Mouse (Mus musculus) brown adipose tissue, adult 24 weeks (tissue): ENCODE measurements around the gene Exog. TPM values are rescaled to one million over a fixed set of nuclear protein-coding genes. Genes with fewer than 3 reads are reported as not detected.

Experiments
- H3K27ac ChIP-seq: fragments of 200-500 bp; replicated peaks from 2 replicates; pipeline ENCODE4 v1.5.1; 2012; ENCODE audit warnings: low read depth, mild to moderate bottlenecking, low read length
- H3K4me1 ChIP-seq: fragments of 200-500 bp; 2 replicates; pipeline ENCODE4 v1.6.1; 2012; ENCODE audit warnings: low read length, mixed read lengths; ENCODE audit not compliant: control insufficient read depth, insufficient read depth, insufficient read length
- H3K4me3 ChIP-seq: fragments of 200-500 bp; 2 replicates; pipeline ENCODE4 v1.5.1; 2012; ENCODE audit warnings: low read depth, mild to moderate bottlenecking, low read length, moderate library complexity; ENCODE audit not compliant: insufficient read depth
- polyA plus RNA-seq: library from polyadenylated mRNA; stranded (reverse); fragments of >200 nt; gene quantifications from 2 replicates; pipeline ENCODE4 v1.2.4, GENCODE M21; 2012; ENCODE audit not compliant: missing spikeins, insufficient read depth, insufficient read length

The Exog gene
- polyA plus RNA-seq, 1 experiment, result 2.7 TPM

DNA sequence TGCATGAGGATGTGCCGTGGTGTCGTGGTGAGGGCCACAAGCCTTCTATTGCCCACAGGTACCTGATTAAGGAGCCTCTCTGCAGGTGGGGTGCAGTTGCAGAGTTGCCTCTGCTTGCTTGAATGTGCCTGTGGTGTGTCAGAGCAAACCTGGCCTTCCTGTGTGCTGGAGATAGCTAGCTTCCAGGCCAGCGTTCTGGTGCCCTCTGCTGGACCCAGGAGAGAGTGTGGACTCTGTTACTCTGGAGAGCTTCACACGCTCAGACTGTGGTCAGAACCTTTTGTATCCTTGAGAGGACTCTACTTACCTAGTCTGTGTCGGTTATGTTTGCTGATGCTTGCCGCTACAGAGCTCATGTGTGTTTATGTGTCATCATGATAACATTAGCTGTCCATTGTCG is 14.4 kb upstream of the Exog start:
- H3K4me3 ChIP-seq, result no peak overlapping the region
- H3K4me1 ChIP-seq, result peaks cover 13% of the 10 kb centered on the region
- H3K27ac ChIP-seq, result no peak overlapping the region

- no peak overlapping the region for H3K27ac ChIP-seq
- H3K4me3 ChIP-seq, result no peak overlapping the region
- H3K4me1 ChIP-seq, result no peaks in the 10 kb centered on the region
Observed at GRCm38 (mm10) chr9:119435855-119436254, 8.9 kb upstream of the Exog start.

GRCm38 (mm10) chr9:119438065-119438464 is 6.7 kb upstream of the Exog start:
- Histone ChIP-seq H3K4me3 (no peak overlapping the region), H3K27ac (no peak overlapping the region), H3K4me1 (no peaks in the 10 kb centered on the region)

GRCm38 (mm10) chr9:119438498-119439000 is 6.2 kb upstream of the Exog start:
- H3K4me1 ChIP-seq, result no peaks in the 10 kb centered on the region
- no peak overlapping the region for H3K4me3 ChIP-seq
- no peak overlapping the region for H3K27ac ChIP-seq

- peak overlapping the region; percentile 73 for H3K4me3 ChIP-seq
- no peaks in the 10 kb centered on the region for H3K4me1 ChIP-seq
- no peak overlapping the region for H3K27ac ChIP-seq
Observed at GRCm38 (mm10) chr9:119445737-119446136, 994 bp downstream of the Exog start.

- Histone ChIP-seq H3K4me1 (no peaks in the 10 kb centered on the region), H3K27ac (no peak overlapping the region), H3K4me3 (no peak overlapping the region)
Observed at GRCm38 (mm10) chr9:119455967-119456366, 11.2 kb downstream of the Exog start.

GRCm38 (mm10) chr9:119457122-119457521 is 12.4 kb downstream of the Exog start:
- Histone ChIP-seq H3K4me3 (no peak overlapping the region), H3K27ac (no peak overlapping the region), H3K4me1 (no peaks in the 10 kb centered on the region)

DNA sequence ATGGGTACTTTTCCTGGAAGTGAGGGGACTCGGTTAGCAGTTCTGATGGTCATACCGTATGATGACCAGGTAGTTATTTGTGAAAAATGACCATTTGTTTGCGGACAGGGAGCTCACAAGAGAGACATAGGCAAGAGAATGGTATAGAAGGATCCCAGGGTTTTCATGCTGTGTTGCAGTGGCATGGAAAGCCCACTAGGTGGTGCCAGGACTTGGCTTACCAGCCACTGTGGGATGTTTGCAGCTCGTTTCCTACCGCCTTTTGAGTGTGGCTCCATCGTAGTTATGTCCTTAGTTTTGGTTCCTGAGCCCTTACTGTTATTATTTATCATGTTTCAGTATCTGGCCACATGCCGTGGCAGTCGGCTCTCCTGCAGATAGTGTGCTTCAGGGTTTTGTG is 15.7 kb downstream of the Exog start:
- Histone ChIP-seq H3K27ac (no peak overlapping the region), H3K4me3 (no peak overlapping the region), H3K4me1 (no peaks in the 10 kb centered on the region)

DNA sequence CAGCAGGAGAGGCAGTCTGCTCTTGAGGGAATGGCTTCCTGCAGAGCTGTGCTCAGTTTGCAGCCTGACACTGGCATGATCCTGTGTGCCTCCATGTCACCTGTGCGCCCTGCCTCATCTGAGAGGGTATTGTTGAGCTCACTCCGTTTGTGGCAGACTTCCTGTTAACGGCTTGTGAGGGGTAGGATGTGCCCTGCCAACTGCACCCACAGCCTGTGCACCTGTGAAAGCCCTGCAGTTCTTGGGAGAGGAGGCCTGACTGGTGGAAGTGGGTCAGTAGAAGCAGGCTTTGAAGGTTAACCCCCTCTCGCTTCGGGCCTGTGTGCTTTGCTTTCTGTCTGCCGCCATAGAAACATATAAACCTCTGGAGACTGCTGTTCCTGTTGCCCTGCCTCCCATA is 20.3 kb downstream of the Exog start:
- Histone ChIP-seq H3K4me3 (no peak overlapping the region), H3K27ac (no peak overlapping the region), H3K4me1 (no peaks in the 10 kb centered on the region)

DNA sequence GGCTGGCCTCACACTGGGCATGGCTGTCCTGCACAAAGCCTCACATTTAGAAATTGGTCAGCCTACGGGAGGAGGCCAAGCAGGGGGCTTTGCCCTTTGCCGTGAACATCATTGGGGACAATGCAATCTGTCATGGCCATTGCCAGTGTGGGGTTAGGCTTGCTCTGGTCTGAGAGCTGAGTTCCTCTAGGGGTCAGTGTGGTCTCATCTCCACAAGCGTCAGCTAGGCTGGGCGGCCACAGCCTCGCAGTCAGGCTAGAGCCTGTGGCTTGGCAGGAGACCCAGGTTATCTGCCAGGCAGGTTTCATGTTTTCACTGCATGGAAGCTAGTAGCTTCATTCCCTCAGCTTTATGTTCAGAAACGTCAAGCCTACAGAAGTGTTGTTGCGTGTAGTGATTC is 20.9 kb downstream of the Exog start:
- H3K4me1 ChIP-seq, result no peaks in the 10 kb centered on the region
- H3K4me3 ChIP-seq, result no peak overlapping the region
- H3K27ac ChIP-seq, result no peak overlapping the region

GRCm38 (mm10) chr9:119469691-119470353 is 25.1 kb downstream of the Exog start:
- Histone ChIP-seq H3K4me1 (no peaks in the 10 kb centered on the region), H3K27ac (no peak overlapping the region), H3K4me3 (no peak overlapping the region)

DNA sequence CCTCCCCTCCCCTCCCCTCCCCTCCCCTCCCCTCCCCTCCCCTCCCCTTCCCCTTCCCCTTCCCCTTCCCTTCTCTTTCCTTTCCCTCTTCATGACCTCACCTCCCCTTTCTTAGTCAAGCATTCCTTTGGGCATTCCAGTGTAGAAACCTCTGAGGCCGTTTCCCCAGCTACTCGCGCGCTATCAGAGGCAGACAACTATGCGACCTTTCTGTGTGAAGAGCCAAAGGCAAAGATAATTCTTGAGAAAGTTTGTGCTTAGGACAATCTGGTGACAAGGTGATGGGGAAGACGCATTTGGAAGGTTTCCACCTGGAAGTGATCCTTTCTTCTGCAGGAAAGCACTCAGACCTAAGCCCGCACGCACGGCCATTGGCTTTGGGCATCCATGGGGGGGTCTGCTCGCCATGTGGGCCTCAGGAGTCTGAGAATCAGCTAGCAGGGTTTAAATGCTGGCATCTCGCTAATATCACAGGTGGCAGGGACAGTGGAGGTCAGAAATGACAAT is 27.7 kb downstream of the Exog start:
- no peaks in the 10 kb centered on the region for H3K4me1 ChIP-seq
- H3K4me3 ChIP-seq, result no peak overlapping the region
- no peak overlapping the region for H3K27ac ChIP-seq

GRCm38 (mm10) chr9:119473011-119473410 is 28.3 kb downstream of the Exog start:
- no peaks in the 10 kb centered on the region for H3K4me1 ChIP-seq
- H3K4me3 ChIP-seq, result no peak overlapping the region
- no peak overlapping the region for H3K27ac ChIP-seq

GRCm38 (mm10) chr9:119473608-119474164 is 28.9 kb downstream of the Exog start:
- Histone ChIP-seq H3K27ac (no peak overlapping the region), H3K4me1 (no peaks in the 10 kb centered on the region), H3K4me3 (no peak overlapping the region)

- Histone ChIP-seq H3K27ac (no peak overlapping the region), H3K4me1 (no peaks in the 10 kb centered on the region)
Observed at GRCm38 (mm10) chr9:119474717-119475611, 30.2 kb downstream of the Exog start.

More at GRCm38 (mm10) chr9:119474717-119475611, 30.2 kb downstream of the Exog start:
- no peak overlapping the region for H3K4me3 ChIP-seq
